Mouse (Mus musculus) cerebellum, adult 2 months (tissue): ENCODE measurements at regions not wholly inside any gene's neighbourhood (a gene's known extent, or its start where the extent isn't known, plus 50 kb on each side); places are given as distances from the start of the nearest gene placed in this dataset.

Experiments
- CTCF ChIP-seq: fragments of 200-500 bp; IDR thresholded peaks from 2 replicates; pipeline ENCODE4 v1.5.1; 2011; ENCODE audit warnings: low read depth, mild to moderate bottlenecking, control low read depth, low read length, moderate library complexity, borderline replicate concordance; ENCODE audit not compliant: insufficient read depth
- POLR2A ChIP-seq: fragments of 200-500 bp; IDR thresholded peaks from 2 replicates; pipeline ENCODE4 v1.6.1; 2011; ENCODE audit warnings: low read length, control low read depth, borderline replicate concordance; ENCODE audit not compliant: insufficient read depth

GRCm38 (mm10) chr3:41156562-41156961, 73.7 kb upstream of the Pgrmc2 start:
- no peak for TF ChIP-seq CTCF
- no peak for TF ChIP-seq POLR2A
